Mouse (Mus musculus) heart, embryonic 16.5 days (tissue): ENCODE results near the gene B4gat1. TPM values are rescaled to one million over a fixed set of nuclear protein-coding genes. Genes with fewer than 3 reads are reported as not detected.
A peak's percentile ranks its signal among the peaks of the same experiment; 100 is the strongest.
"Not testable (repeated sequence)": the region's sequence is repeated elsewhere in the genome, so short reads cannot be mapped to it uniquely, and the experiment has no call there.

Experiments
- ATAC-seq: fragments of 200-750 bp; cut with Nextera tagmentation; replicated peaks from 2 replicates; pipeline ENCODE4 v1.8.0; 2017; ENCODE audit warnings: moderate number of reproducible peaks; ENCODE audit not compliant: insufficient read depth, low FRiP score; ENCODE audit errors: extremely low read depth
- H3K27ac ChIP-seq: fragments of 300-500 bp; sonication (generic); 2 replicates; pipeline ENCODE4 v1.5.1; 2014; ENCODE audit warnings: mild to moderate bottlenecking, low read length, control low read depth, moderate library complexity
- H3K27me3 ChIP-seq: fragments of 300-500 bp; sonication (generic); 2 replicates; pipeline ENCODE4 v1.6.1; 2014; ENCODE audit warnings: low read length, mixed read lengths; ENCODE audit not compliant: control insufficient read depth, insufficient read depth
- H3K36me3 ChIP-seq: fragments of 300-500 bp; sonication (generic); 2 replicates; pipeline ENCODE4 v1.6.1; 2014; ENCODE audit not compliant: control insufficient read depth, insufficient read depth
- H3K4me1 ChIP-seq: fragments of 300-500 bp; sonication (generic); 2 replicates; pipeline ENCODE4 v1.6.1; 2014; ENCODE audit warnings: low read length, mixed read lengths; ENCODE audit not compliant: control insufficient read depth, insufficient read depth
- H3K4me2 ChIP-seq: fragments of 300-500 bp; sonication (generic); 2 replicates; pipeline ENCODE4 v1.6.1; 2014; ENCODE audit warnings: low read depth, mild to moderate bottlenecking, control low read depth, low read length
- H3K4me3 ChIP-seq: fragments of 300-500 bp; sonication (generic); 2 replicates; pipeline ENCODE4 v1.5.1; 2014; ENCODE audit warnings: mild to moderate bottlenecking, control low read depth, low read length
- H3K9ac ChIP-seq: fragments of 300-500 bp; sonication (generic); 2 replicates; pipeline ENCODE4 v1.6.1; 2014; ENCODE audit warnings: low read length, control low read depth
- H3K9me3 ChIP-seq: fragments of 300-500 bp; sonication (generic); replicated peaks from 2 replicates; pipeline ENCODE4 v1.6.1; 2016; ENCODE audit warnings: low read length; ENCODE audit not compliant: control insufficient read depth
- WGBS: fragments of 180-500 bp; shearing (Covaris S2); extraction: QIAGEN DNeasy Blood & Tissue Kit; methylation state at CpG from one replicate; pipeline ENCODE4 v1.1.7; 2014; 5-methylcytosine and 5-hydroxymethylcytosine counted together
- polyA plus RNA-seq: library from polyadenylated mRNA; unstranded; fragments of >200 nt; fragmentation: Nextera tagmentation; extraction: Ambion mirVana; gene quantifications from 2 replicates; pipeline ENCODE4 v1.2.1, GENCODE M21; 2015

B4gat1 gene
- polyA plus RNA-seq, 1 experiment from 2014 or later, result 43.5 TPM

DNA sequence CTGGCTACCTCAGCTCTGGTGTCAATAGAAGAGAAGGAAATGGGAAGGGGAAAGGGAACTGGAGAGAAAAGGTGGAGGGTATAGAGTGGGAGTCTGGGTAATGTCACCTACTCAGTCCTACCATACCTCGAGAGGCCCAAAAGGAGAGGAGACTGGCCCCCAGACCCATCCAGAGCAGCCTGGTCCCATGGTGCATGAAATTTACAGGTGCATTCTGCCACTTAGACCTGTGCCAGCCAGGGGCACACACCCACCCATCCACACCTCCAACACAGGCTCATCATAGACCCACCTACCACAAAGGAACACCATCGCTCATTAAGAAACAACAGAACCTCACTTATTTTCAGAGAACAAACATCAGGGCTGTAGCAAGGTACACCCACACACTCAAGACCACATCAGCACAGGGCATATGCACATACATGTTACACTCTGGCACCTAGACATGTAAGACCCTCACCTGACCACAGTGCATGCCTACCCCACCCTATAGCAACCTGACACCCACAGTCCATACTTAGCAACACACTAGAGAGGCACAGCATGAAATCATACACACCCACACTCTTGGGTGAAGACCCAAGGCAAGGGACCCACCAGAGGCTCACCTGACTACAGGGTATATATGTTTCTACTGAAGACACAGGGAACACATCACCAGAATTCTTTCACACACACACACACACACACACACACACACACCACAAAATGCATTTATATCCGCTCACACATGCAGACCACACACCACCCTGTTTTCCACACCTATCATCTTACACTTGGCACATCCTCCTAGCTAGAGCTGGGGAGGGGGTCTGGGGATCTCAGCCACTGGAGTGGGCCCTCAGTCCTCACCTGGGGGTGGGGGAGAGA lies 45.6 kb downstream of the B4gat1 start:
- no peak overlapping the region for H3K9ac ChIP-seq
- no peaks in the 10 kb centered on the region for H3K36me3 ChIP-seq
- peaks cover 62% of the 10 kb centered on the region for H3K27me3 ChIP-seq
- H3K4me1 ChIP-seq, result peaks cover 13% of the 10 kb centered on the region
- H3K9me3 ChIP-seq, result no peaks in the 10 kb centered on the region
- H3K4me3 ChIP-seq, result peak overlapping the region; percentile 60; the same call in 1 of the 2 replicates
- WGBS, result 60% methylated on average over 3 of the region's 3 CpGs
- ATAC-seq, result no peak
- no peak overlapping the region for H3K4me2 ChIP-seq
- H3K27ac ChIP-seq, result no peak overlapping the region

DNA sequence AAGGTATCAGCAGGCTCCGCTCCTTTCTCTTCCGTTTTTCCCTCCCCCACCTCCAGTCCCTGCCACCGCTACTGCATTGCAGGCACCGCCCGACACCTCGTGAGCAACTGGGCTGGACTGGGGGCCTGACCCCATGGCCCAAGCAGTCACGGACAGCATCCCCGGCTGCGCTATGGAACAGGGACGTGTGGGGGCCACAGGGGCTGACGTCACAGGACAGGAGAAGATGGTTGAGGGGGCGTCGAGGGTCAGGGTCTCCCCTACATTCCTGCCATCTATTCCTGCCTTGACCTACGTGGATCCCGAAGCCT lies 46.2 kb downstream of the B4gat1 start:
- 4% methylated on average over 15 of the region's 15 CpGs for WGBS
- H3K4me2 ChIP-seq, result peak overlapping the region; percentile 92
- H3K36me3 ChIP-seq, result no peaks in the 10 kb centered on the region
- no peak overlapping the region for H3K27ac ChIP-seq
- peaks cover 15% of the 10 kb centered on the region for H3K4me1 ChIP-seq
- peak overlapping the region; percentile 60 for H3K4me3 ChIP-seq
- H3K27me3 ChIP-seq, result peaks cover 61% of the 10 kb centered on the region
- no peak for ATAC-seq
- peak overlapping the region; percentile 60 for H3K9ac ChIP-seq
- H3K9me3 ChIP-seq, result no peaks in the 10 kb centered on the region

- Histone ChIP-seq H3K36me3 (no peaks in the 10 kb centered on the region), H3K4me1 (peaks cover 15% of the 10 kb centered on the region), H3K9me3 (no peaks in the 10 kb centered on the region), H3K9ac (peak within 1 kb of the TSS; percentile 60), H3K4me2 (peak within 1 kb of the TSS; percentile 92), H3K27me3 (peaks cover 56% of the 10 kb centered on the region), H3K27ac (no peak within 1 kb of the TSS), H3K4me3 (peak within 1 kb of the TSS; percentile 60)
- WGBS, result 1% methylated on average over 53 of the region's 69 CpGs
- no peak for ATAC-seq
Measured at GRCm38 (mm10) chr19:5085145-5085863, 46.7 kb downstream of the B4gat1 start, which contains the start of gene Tmem151a. Tmem151a (minus strand) TSS chr19:5085531.

GRCm38 (mm10) chr19:5086533-5086932 lies 47.9 kb downstream of the B4gat1 start:
- 48% methylated on average over 4 of the region's 4 CpGs for WGBS
- not testable (repeated sequence) for H3K4me2 ChIP-seq, H3K4me3 ChIP-seq, H3K9ac ChIP-seq, ATAC-seq, H3K36me3 ChIP-seq, H3K27ac ChIP-seq, H3K9me3 ChIP-seq
- H3K27me3 ChIP-seq, result peaks cover 44% of the 10 kb centered on the region
- peaks cover 15% of the 10 kb centered on the region for H3K4me1 ChIP-seq

DNA sequence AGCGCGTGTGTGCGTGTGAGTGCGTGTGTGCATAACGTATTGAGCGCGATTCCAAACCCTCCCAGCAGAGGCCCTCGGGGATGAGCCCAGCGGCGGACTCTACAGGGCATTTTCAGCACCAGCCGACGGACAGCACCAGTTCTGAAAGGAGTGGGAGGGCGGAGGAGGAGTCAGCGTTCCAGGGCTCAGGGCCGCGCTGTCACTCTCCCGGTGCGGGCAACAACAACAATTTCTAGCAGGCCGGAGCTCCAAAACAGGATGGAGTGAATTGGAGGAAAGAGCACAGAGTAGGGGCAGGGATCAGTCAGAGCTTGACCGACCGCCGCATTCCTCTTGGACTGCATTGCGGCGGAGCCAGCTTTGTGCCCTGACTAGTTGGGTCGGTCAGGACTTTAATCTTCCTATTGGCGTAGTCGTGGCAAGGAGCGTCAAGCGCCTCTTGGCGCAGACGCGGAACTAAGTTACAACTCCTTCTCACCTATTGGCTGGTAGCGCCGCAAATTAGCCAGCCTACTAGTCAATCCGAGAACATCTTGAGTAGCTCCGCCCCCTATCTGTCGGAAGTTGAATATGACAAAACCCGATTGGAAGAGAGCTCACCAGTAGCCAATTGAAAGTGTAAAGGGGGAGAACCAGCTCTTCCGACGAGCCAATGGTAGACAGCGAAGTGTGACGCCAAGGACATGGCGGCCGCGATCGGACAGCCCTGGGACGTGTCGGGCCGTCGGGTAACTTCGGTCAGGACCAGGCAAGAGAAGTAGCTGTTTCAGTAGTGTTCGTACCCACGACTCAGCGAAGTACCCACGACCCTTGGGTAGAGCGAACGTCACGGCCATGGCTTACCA lies 49.5 kb downstream of the B4gat1 start, which contains the start of gene Yif1a:
TSS of gene Yif1a (plus strand) at position 655 of the 845 bp plus-strand sequence.
- H3K36me3 ChIP-seq, result no peaks in the 10 kb centered on the region
- WGBS, result under 1% methylated on average over 58 of the region's 58 CpGs
- peaks cover 15% of the 10 kb centered on the region for H3K4me1 ChIP-seq
- peak within 1 kb of the TSS; percentile 85 for H3K4me3 ChIP-seq
- peak within 1 kb of the TSS; percentile 79 for H3K27ac ChIP-seq
- peak within 1 kb of the TSS; percentile 83 for H3K9ac ChIP-seq
- no peaks in the 10 kb centered on the region for H3K9me3 ChIP-seq
- peaks cover 31% of the 10 kb centered on the region for H3K27me3 ChIP-seq
- peak; percentile 91 for ATAC-seq
- H3K4me2 ChIP-seq, result peak within 1 kb of the TSS; percentile 78

DNA sequence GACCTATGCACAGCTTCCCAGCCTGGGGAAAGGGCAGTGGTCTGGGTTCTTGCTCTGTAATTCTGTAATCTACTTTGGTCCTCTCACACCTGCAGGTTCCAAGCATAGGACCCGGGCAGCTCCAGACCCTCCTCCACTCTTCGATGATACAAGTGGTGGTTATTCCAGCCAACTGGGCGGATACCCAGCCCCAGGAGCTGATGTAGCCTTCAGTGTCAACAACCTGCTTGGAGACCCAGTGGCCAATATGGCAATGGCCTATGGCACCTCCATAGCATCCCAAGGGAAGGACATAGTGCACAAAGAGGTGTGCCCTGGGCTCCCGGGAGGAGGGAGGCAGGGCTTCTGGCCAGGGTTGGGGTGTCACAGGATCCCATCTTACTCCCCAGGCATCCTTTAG lies 50.7 kb downstream of the B4gat1 start:
- H3K27ac ChIP-seq, result no peak overlapping the region
- H3K4me1 ChIP-seq, result peaks cover 18% of the 10 kb centered on the region
- peaks cover 21% of the 10 kb centered on the region for H3K27me3 ChIP-seq
- H3K9me3 ChIP-seq, result no peaks in the 10 kb centered on the region
- peak overlapping the region; percentile 83; the same call in 1 of the 2 replicates for H3K9ac ChIP-seq
- no peak for ATAC-seq
- peak overlapping the region; percentile 85 for H3K4me3 ChIP-seq
- peak overlapping the region; percentile 78 for H3K4me2 ChIP-seq
- H3K36me3 ChIP-seq, result no peaks in the 10 kb centered on the region
- WGBS, result 90% methylated on average over 4 of the region's 4 CpGs

Other genes starting within 250 kb of the B4gat1 start
- gene Rbm4, start 244.9 kb upstream of the B4gat1 start, polyA plus RNA-seq, result 57.1 and 58.7 TPM in 2 replicates
- 16.2 and 23.9 TPM in 2 replicates for gene Gm21992, start 227.2 kb upstream of the B4gat1 start, polyA plus RNA-seq
- 54.0 and 55.3 TPM in 2 replicates for gene Rbm14, start 227.2 kb upstream of the B4gat1 start, polyA plus RNA-seq
- 39.4 and 40.5 TPM in 2 replicates for gene Ccs, start 199.5 kb upstream of the B4gat1 start, polyA plus RNA-seq
- gene Ccdc87, start 199.5 kb upstream of the B4gat1 start, polyA plus RNA-seq, result 0.14 and 0.16 TPM in 2 replicates
- 35.0 and 42.0 TPM in 2 replicates for gene Ctsf, start 183.7 kb upstream of the B4gat1 start, polyA plus RNA-seq
- 5.2 and 10.7 TPM in 2 replicates for gene Actn3, start 160.9 kb upstream of the B4gat1 start, polyA plus RNA-seq
- 9.1 and 10.5 TPM in 2 replicates for gene Zdhhc24, start 160.2 kb upstream of the B4gat1 start, polyA plus RNA-seq
- 1.8 and 2.8 TPM in 2 replicates for gene Bbs1, start 132.2 kb upstream of the B4gat1 start, polyA plus RNA-seq
- gene Dpp3, start 110.5 kb upstream of the B4gat1 start, polyA plus RNA-seq, result 73.6 and 77.9 TPM in 2 replicates
- gene Peli3, start 95.7 kb upstream of the B4gat1 start, polyA plus RNA-seq, result 0.51 and 0.85 TPM in 2 replicates
- gene Mrpl11, start 76.7 kb upstream of the B4gat1 start, polyA plus RNA-seq, result 88.9 and 94.5 TPM in 2 replicates
- gene Npas4, start 48.5 kb upstream of the B4gat1 start, polyA plus RNA-seq, result 0.09 and 0.10 TPM in 2 replicates
- gene Slc29a2, start 15.0 kb upstream of the B4gat1 start, polyA plus RNA-seq, result 12.6 and 13.8 TPM in 2 replicates
- 2.6 and 2.7 TPM in 2 replicates for gene AC124502.3, start 65 bp downstream of the B4gat1 start, polyA plus RNA-seq
- 29.7 and 29.9 TPM in 2 replicates for gene Brms1, start 2.5 kb downstream of the B4gat1 start, polyA plus RNA-seq
- gene Rin1, start 11.7 kb downstream of the B4gat1 start, polyA plus RNA-seq, result 1.8 and 2.2 TPM in 2 replicates
- gene Cd248, start 29.3 kb downstream of the B4gat1 start, polyA plus RNA-seq, result 21.1 and 23.4 TPM in 2 replicates
- gene Tmem151a, start 46.7 kb downstream of the B4gat1 start, polyA plus RNA-seq, result 3.2 and 4.6 TPM in 2 replicates
- gene Yif1a, start 49.7 kb downstream of the B4gat1 start, polyA plus RNA-seq, result 94.1 and 98.6 TPM in 2 replicates
- 2.3 and 2.8 TPM in 2 replicates for gene Cnih2, start 59.7 kb downstream of the B4gat1 start, polyA plus RNA-seq
- 227 and 233 TPM in 2 replicates for gene Rab1b, start 68.2 kb downstream of the B4gat1 start, polyA plus RNA-seq
- gene Klc2, start 79.7 kb downstream of the B4gat1 start, polyA plus RNA-seq, result 19.3 and 22.7 TPM in 2 replicates
- gene Pacs1, start 234.3 kb downstream of the B4gat1 start, polyA plus RNA-seq, result 15.5 and 18.0 TPM in 2 replicates